8 mouse cellular contexts compared by ENCODE assay signal in the genomic region with DNA sequence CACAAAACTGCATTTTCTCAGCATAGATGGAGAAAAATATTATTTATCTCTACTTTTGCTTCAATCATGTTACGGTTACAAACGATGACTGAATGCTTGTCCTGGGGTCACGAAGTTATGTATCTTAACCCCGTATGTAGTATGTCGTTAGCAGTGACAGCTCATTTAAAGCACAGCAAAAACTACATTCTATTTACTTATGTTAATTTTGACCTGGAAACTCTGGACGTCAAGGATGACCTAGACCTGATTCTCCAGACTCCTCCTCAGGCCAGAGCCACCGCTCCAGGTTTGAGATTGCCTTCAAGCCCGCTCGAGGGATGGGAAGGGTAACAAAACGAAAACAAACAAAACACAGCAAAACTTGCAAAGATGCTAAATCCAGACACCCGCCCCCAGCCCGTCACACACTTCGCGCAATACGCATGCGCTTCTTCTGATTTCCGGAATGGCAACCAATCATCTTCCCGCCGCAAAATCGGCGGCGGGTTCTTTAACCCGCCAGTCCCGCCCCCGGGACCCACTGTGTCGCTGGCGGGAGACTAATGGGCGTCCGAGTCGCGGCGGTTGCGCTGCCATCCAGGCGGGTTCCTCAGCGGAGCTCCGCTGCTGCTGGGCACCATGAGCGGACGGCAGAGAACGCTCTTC. TPM values are rescaled to one million over a fixed set of nuclear protein-coding genes. Genes with fewer than 3 reads are reported as not detected.
DNase-seq lines count a peak whose midpoint lies in the region; ATAC-seq and TF ChIP-seq lines count a peak whose summit lies in the region.

A gene (plus strand): TSS at position 519 of the 648 bp plus-strand sequence.

- no peaks in the 10 kb centered on the region for H3K9me3 ChIP-seq in ES-E14 (ENCODE audit: control insufficient read depth, insufficient read depth, low read depth, low read length)
- no peaks in the 10 kb centered on the region for H3K9me3 ChIP-seq in forebrain, embryonic 15.5 days

- H3K9ac ChIP-seq in ES-E14 (ENCODE audit: insufficient read depth, low read depth, low read length, poor library complexity, severe bottlenecking), result peak within 1 kb of the TSS; percentile 86
- H3K9ac ChIP-seq in forebrain, embryonic 15.5 days (replicated peaks), result peak within 1 kb of the TSS; percentile 97

- 0 out of 2 replicates have a peak, but pooled peaks have one; percentile 40 for TF ChIP-seq POLR2A in lung, adult 2 months (IDR thresholded peaks at IDR 0.05; ENCODE audit: borderline replicate concordance, extremely low read depth, low read depth, low read length)

- H3K4me1 ChIP-seq in ES-E14 (ENCODE audit: control insufficient read depth in 2 of 2, insufficient read depth in 2 of 2, low read length in 2 of 2, poor library complexity in 1 of 2), result peaks cover 0 to 7% of the 10 kb centered on the region in 2 experiments; a peak in 2 of 4 replicates
- H3K4me1 ChIP-seq in forebrain, embryonic 15.5 days, result peaks cover 46% of the 10 kb centered on the region
- peaks cover 3% of the 10 kb centered on the region for H3K4me1 ChIP-seq in lung, adult 2 months (ENCODE audit: control insufficient read depth, insufficient read depth, low read length)

- ATAC-seq in forebrain, embryonic 15.5 days (replicated peaks), result peak; percentile 49
- ATAC-seq in neutrophil, adult 5-6 weeks (ENCODE audit: extremely low read depth, insufficient number of reproducible peaks, low FRiP score, poor library complexity, severe bottlenecking), result peak; percentile 74

- H3K27me3 ChIP-seq in forebrain, embryonic 15.5 days, result no peaks in the 10 kb centered on the region

- intact Hi-C loops in heart, postnatal 25 days (cut with DNase I), result no loop called here

- H3K27ac ChIP-seq in ES-E14 (ENCODE audit: insufficient read depth, low read depth, low read length, poor library complexity, severe bottlenecking), result no peak within 1 kb of the TSS
- H3K27ac ChIP-seq in forebrain, embryonic 15.5 days (replicated peaks), result peak within 1 kb of the TSS; percentile 91

- H3K4me3 ChIP-seq in ES-E14 (ENCODE audit: insufficient read depth in 1 of 2, low read depth in 1 of 2, low read length in 2 of 2, poor library complexity in 1 of 2, severe bottlenecking in 1 of 2), result peak within 1 kb of the TSS; percentile 75 to 95
- H3K4me3 ChIP-seq in forebrain, embryonic 15.5 days, result peak within 1 kb of the TSS; percentile 81
- H3K4me3 ChIP-seq in lung, adult 2 months (replicated peaks; ENCODE audit: extremely low read depth, low read depth, low read length), result peak within 1 kb of the TSS; percentile 95

- TF ChIP-seq CTCF in lung, adult 2 months (IDR thresholded peaks at IDR 0.05; ENCODE audit: insufficient read depth, low read length), result no peak

- in situ Hi-C loops in ES-E14 (cut with MboI; ENCODE audit: low sequenced_read_pairs in 2 of 2, unreplicated experiment in 2 of 2), result no loop called here

- peaks cover 4% of the 10 kb centered on the region for H3K36me3 ChIP-seq in ES-E14 (ENCODE audit: control insufficient read depth, insufficient read depth, low read length, poor library complexity, severe bottlenecking)
- H3K36me3 ChIP-seq in forebrain, embryonic 15.5 days, result peaks cover 2% of the 10 kb centered on the region; the same call in 1 of the 2 replicates

- DNase-seq in ES-E14 (ENCODE audit: low read depth, low spot score), result peak; percentile 83
- DNase-seq in cerebellum, adult 11-12 months, result peak; percentile 89
- peak; percentile 82 for DNase-seq in heart, postnatal 25 days (ENCODE audit: low spot score)
- DNase-seq in layer of hippocampus, adult 18-20 months (ENCODE audit: low spot score in 2 of 2), result peak; percentile 88 to 94
- peak; percentile 85 for DNase-seq in lung, adult 2 months
- peak; percentile 81 to 89 for DNase-seq in thymus, adult 18-20 months

- H3K4me2 ChIP-seq in forebrain, embryonic 15.5 days (replicated peaks), result peak within 1 kb of the TSS; percentile 80

- WGBS in forebrain, embryonic 15.5 days, result 2% methylated on average over 39 of the region's 39 CpGs
- WGBS in lung, adult 2 months, result 1% methylated on average over 39 of the region's 39 CpGs

TF ChIP-seq in ES-E14, 5 proteins besides CTCF, POLR2A, EP300 and RAD21:
- TF ChIP-seq ZC3H11A (IDR thresholded peaks at IDR 0.05; ENCODE audit: borderline replicate concordance, low read depth, low read length), result no peak
- no peak for TF ChIP-seq HCFC1 (IDR thresholded peaks at IDR 0.05; ENCODE audit: borderline replicate concordance, insufficient read depth, low read length)
- no peak for TF ChIP-seq ZNF384 (IDR thresholded peaks at IDR 0.05; ENCODE audit: low read depth, low read length)
- no peak for TF ChIP-seq MAFK (IDR thresholded peaks at IDR 0.05; ENCODE audit: insufficient read depth, low read depth, low read length)
- no peak for TF ChIP-seq CHD2 (IDR thresholded peaks at IDR 0.05; ENCODE audit: low read depth, low read length)

RNA-seq across cellular contexts. Expression of the gene that starts here (rescaled TPM):
- total RNA-seq in ES-E14 (2012; rRNA removed), result 45.6 and 51.2 TPM in 2 replicates
- 10.2 and 11.5 TPM in 2 replicates for polyA plus RNA-seq in forebrain, embryonic 15.5 days (2015; fragmentation: Nextera tagmentation; extraction: Ambion mirVana)
- 1 to 10 TPM; 4.0 to 4.6 TPM for total RNA-seq in heart, postnatal 25 days (2021)
- total RNA-seq in layer of hippocampus, adult 18-20 months (2021), result 10 to 100 TPM; 11.0 TPM
- 1.1 and 1.4 TPM in 2 replicates for polyA plus RNA-seq in lung, adult 2 months (2012; rRNA removed)
- total RNA-seq in neutrophil, adult 5-6 weeks (2017), result 21.9 and 34.6 TPM in 2 replicates
